Mouse (Mus musculus) CH12.LX (cell line): ENCODE data around the gene Wnk2. TPM values are rescaled to one million over a fixed set of nuclear protein-coding genes. Genes with fewer than 3 reads are reported as not detected.

Source experiments
- DNase-seq: peaks from one replicate; pipeline ENCODE4 v3.0.0-alpha.2; 2013; ENCODE audit errors: extremely low read depth
- H3K27ac ChIP-seq: 2 replicates; pipeline ENCODE4 v1.5.1; 2012; ENCODE audit warnings: low read depth, mild to moderate bottlenecking, control low read depth, moderate library complexity; ENCODE audit not compliant: insufficient read depth
- H3K27me3 ChIP-seq: replicated peaks from 2 replicates; pipeline ENCODE3; 2012; ENCODE audit warnings: inconsistent platforms
- H3K36me3 ChIP-seq, 2 experiments: replicated peaks in 1 of 2; 2 replicates each; pipeline versions ENCODE3 to v1.6.1; 2012; ENCODE audit warnings: inconsistent platforms in 1 of 2, low read length in 1 of 2, mild to moderate bottlenecking in 1 of 2, mixed read lengths in 1 of 2, moderate library complexity in 1 of 2; ENCODE audit not compliant: control insufficient read depth in 1 of 2, insufficient read depth in 1 of 2
- H3K4me1 ChIP-seq, 2 experiments: 2 replicates each; pipeline ENCODE4 v1.6.1; 2012; ENCODE audit warnings: inconsistent platforms in 1 of 2, moderate library complexity in 1 of 2; ENCODE audit not compliant: insufficient read depth in 2 of 2, control insufficient read depth in 1 of 2
- H3K4me2 ChIP-seq: 2 replicates; pipeline ENCODE4 v1.6.1; 2012; ENCODE audit warnings: low read depth, mild to moderate bottlenecking, control low read depth; ENCODE audit not compliant: poor library complexity, insufficient read depth, severe bottlenecking
- H3K4me3 ChIP-seq, 3 experiments: fragments of 150-350 bp in 1 of 3; sonication (generic) in 1 of 3; replicated peaks in 1 of 3; 2 replicates each; pipeline versions ENCODE3 to v1.5.1; 2011 to 2012; ENCODE audit warnings: low read depth in 2 of 3, low read length in 2 of 3, mild to moderate bottlenecking in 2 of 3, moderate library complexity in 2 of 3, control low read depth in 1 of 3, improper control_type of control experiment in 1 of 3, inconsistent platforms in 1 of 3, mixed read lengths in 1 of 3; ENCODE audit not compliant: poor library complexity in 1 of 3
- H3K79me2 ChIP-seq: replicated peaks from 2 replicates; pipeline ENCODE4 v1.6.1; 2012; ENCODE audit warnings: mild to moderate bottlenecking, moderate library complexity; ENCODE audit not compliant: control insufficient read depth, poor library complexity, insufficient read depth, severe bottlenecking; ENCODE audit errors: extremely low read depth
- H3K9ac ChIP-seq: 2 replicates; pipeline ENCODE4 v1.6.1; 2012; ENCODE audit warnings: low read depth, mild to moderate bottlenecking, control low read depth, moderate library complexity; ENCODE audit not compliant: insufficient read depth
- H3K9me3 ChIP-seq: replicated peaks from 2 replicates; pipeline ENCODE3; 2012; ENCODE audit warnings: low read length, inconsistent platforms, mixed read lengths
- BHLHE40 ChIP-seq: IDR thresholded peaks from 2 replicates; pipeline ENCODE4 v1.6.1; 2011; ENCODE audit warnings: mild to moderate bottlenecking, low read depth, low read length, improper control_type of control experiment
- CHD1 ChIP-seq: IDR thresholded peaks from 2 replicates; pipeline ENCODE4 v1.6.1; 2012; ENCODE audit warnings: low read depth, low read length, improper control_type of control experiment, inconsistent platforms
- CHD2 ChIP-seq: IDR thresholded peaks from 2 replicates; pipeline ENCODE4 v1.6.1; 2011; ENCODE audit warnings: low read length, improper control_type of control experiment
- CTCF ChIP-seq, 2 experiments: IDR thresholded peaks in 1 of 2; conservative IDR thresholded peaks in 1 of 2; 2 replicates each; pipeline ENCODE4 v1.5.1; 2011 to 2012; ENCODE audit warnings: low read depth in 2 of 2, low read length in 2 of 2, improper control_type of control experiment in 1 of 2, inconsistent platforms in 1 of 2, mild to moderate bottlenecking in 1 of 2, moderate library complexity in 1 of 2
- E2F4 ChIP-seq: IDR thresholded peaks from 2 replicates; pipeline ENCODE4 v1.6.1; 2011; ENCODE audit warnings: low read depth, low read length, improper control_type of control experiment; ENCODE audit not compliant: insufficient replicate concordance
- ELF1 ChIP-seq: IDR thresholded peaks from 2 replicates; pipeline ENCODE4 v1.6.1; 2014; ENCODE audit warnings: low read depth, mild to moderate bottlenecking, inconsistent platforms, low read length, improper control_type of control experiment
- EP300 ChIP-seq: IDR thresholded peaks from 2 replicates; pipeline ENCODE4 v1.6.1; 2011; ENCODE audit warnings: low read length, improper control_type of control experiment
- ETS1 ChIP-seq: conservative IDR thresholded peaks from 2 replicates; pipeline ENCODE4 v1.6.1; 2012; ENCODE audit warnings: low read depth, mild to moderate bottlenecking, inconsistent platforms, low read length, improper control_type of control experiment, moderate library complexity
- GABPA ChIP-seq: IDR thresholded peaks from 2 replicates; pipeline ENCODE4 v1.6.1; 2012; ENCODE audit warnings: low read depth, low read length, improper control_type of control experiment, inconsistent platforms; ENCODE audit not compliant: insufficient replicate concordance
- HCFC1 ChIP-seq: IDR thresholded peaks from 2 replicates; pipeline ENCODE4 v1.6.1; 2012; ENCODE audit warnings: low read depth, mild to moderate bottlenecking, inconsistent platforms, low read length, improper control_type of control experiment
- IRF4 ChIP-seq: IDR thresholded peaks from 2 replicates; pipeline ENCODE4 v1.6.1; 2014; ENCODE audit warnings: low read depth, mild to moderate bottlenecking, inconsistent platforms, low read length, improper control_type of control experiment
- JUN ChIP-seq: IDR thresholded peaks from 2 replicates; pipeline ENCODE4 v1.6.1; 2011; ENCODE audit warnings: low read depth, mild to moderate bottlenecking, low read length, improper control_type of control experiment, moderate library complexity; ENCODE audit not compliant: insufficient read depth
- JUND ChIP-seq: conservative IDR thresholded peaks from 2 replicates; pipeline ENCODE4 v1.6.1; 2011; ENCODE audit warnings: low read depth, low read length, improper control_type of control experiment
- MAFK ChIP-seq: IDR thresholded peaks from 2 replicates; pipeline ENCODE4 v1.6.1; 2011; ENCODE audit warnings: low read length, improper control_type of control experiment; ENCODE audit not compliant: insufficient replicate concordance
- MAZ ChIP-seq: IDR thresholded peaks from 2 replicates; pipeline ENCODE4 v1.6.1; 2012; ENCODE audit warnings: low read depth, mild to moderate bottlenecking, inconsistent platforms, low read length, improper control_type of control experiment, moderate library complexity
- MEF2A ChIP-seq: IDR thresholded peaks from 2 replicates; pipeline ENCODE4 v1.6.1; 2014; ENCODE audit warnings: low read depth, mild to moderate bottlenecking, inconsistent platforms, low read length, improper control_type of control experiment, borderline replicate concordance
- MXI1 ChIP-seq: IDR thresholded peaks from 2 replicates; pipeline ENCODE4 v1.6.1; 2011; ENCODE audit warnings: mild to moderate bottlenecking, low read depth, low read length, improper control_type of control experiment
- MYC ChIP-seq: IDR thresholded peaks from 2 replicates; pipeline ENCODE4 v1.6.1; 2011; ENCODE audit warnings: low read depth, mild to moderate bottlenecking, improper control_type of control experiment, low read length
- NELFE ChIP-seq: IDR thresholded peaks from 2 replicates; pipeline ENCODE4 v1.6.1; 2011; ENCODE audit warnings: low read depth, low read length, improper control_type of control experiment
- NRF1 ChIP-seq: IDR thresholded peaks from 2 replicates; pipeline ENCODE4 v1.6.1; 2014; ENCODE audit warnings: low read depth, mild to moderate bottlenecking, inconsistent platforms, low read length, improper control_type of control experiment, moderate library complexity
- PAX5 ChIP-seq: IDR thresholded peaks from 2 replicates; pipeline ENCODE4 v1.6.1; 2012; ENCODE audit warnings: low read length, inconsistent platforms, mixed read lengths
- POLR2A ChIP-seq: IDR thresholded peaks from 2 replicates; pipeline ENCODE4 v1.6.1; 2011; ENCODE audit warnings: low read depth, mild to moderate bottlenecking, improper control_type of control experiment, low read length
- POLR2AphosphoS2 ChIP-seq: IDR thresholded peaks from 2 replicates; pipeline ENCODE4 v1.6.1; 2011; ENCODE audit warnings: low read depth, low read length, improper control_type of control experiment
- RAD21 ChIP-seq: IDR thresholded peaks from 2 replicates; pipeline ENCODE4 v1.6.1; 2011; ENCODE audit warnings: low read depth, mild to moderate bottlenecking, low read length, improper control_type of control experiment, moderate library complexity
- RCOR1 ChIP-seq: conservative IDR thresholded peaks from 2 replicates; pipeline ENCODE4 v1.6.1; 2012; ENCODE audit warnings: low read depth, mild to moderate bottlenecking, inconsistent platforms, low read length, improper control_type of control experiment
- SIN3A ChIP-seq: IDR thresholded peaks from 2 replicates; pipeline ENCODE4 v1.6.1; 2012; ENCODE audit warnings: low read length, improper control_type of control experiment, inconsistent platforms
- SMC3 ChIP-seq: IDR thresholded peaks from 2 replicates; pipeline ENCODE4 v1.6.1; 2011; ENCODE audit warnings: low read depth, low read length, improper control_type of control experiment
- USF1 ChIP-seq: IDR thresholded peaks from 2 replicates; pipeline ENCODE4 v1.6.1; 2014; ENCODE audit warnings: low read depth, mild to moderate bottlenecking, inconsistent platforms, low read length, improper control_type of control experiment
- ZC3H11A ChIP-seq: IDR thresholded peaks from 2 replicates; pipeline ENCODE4 v1.6.1; 2012; ENCODE audit warnings: low read depth, mild to moderate bottlenecking, inconsistent platforms, low read length, improper control_type of control experiment
- ZKSCAN1 ChIP-seq: IDR thresholded peaks from 2 replicates; pipeline ENCODE4 v1.6.1; 2012; ENCODE audit warnings: low read depth, inconsistent platforms, low read length, improper control_type of control experiment, borderline replicate concordance
- ZMIZ1 ChIP-seq: IDR thresholded peaks from 2 replicates; pipeline ENCODE4 v1.6.1; 2012; ENCODE audit warnings: low read depth, mild to moderate bottlenecking, inconsistent platforms, low read length, improper control_type of control experiment
- ZNF384 ChIP-seq: IDR thresholded peaks from 2 replicates; pipeline ENCODE4 v1.6.1; 2012; ENCODE audit warnings: low read depth, low read length, improper control_type of control experiment, inconsistent platforms
- dilution Hi-C: fragments of 300-500 bp; cut with MboI; formaldehyde crosslinking; loops from 2 replicates; pipeline ENCODE4 v1.14.3; 2020; ENCODE audit warnings: low sequenced_read_pairs; ENCODE audit not compliant: extremely low pct_unique_long_range_greater_than_20kb, extremely low pct_ligation_motif_present
- in situ Hi-C: fragments of 300-500 bp; cut with MboI; formaldehyde crosslinking; loops from 3 replicates; pipeline ENCODE4 v1.14.3; 2019; ENCODE audit warnings: low sequenced_read_pairs, low pct_ligation_motif_present, low pct_unique_long_range_greater_than_20kb, mixed read lengths
- polyA plus RNA-seq: library from polyadenylated mRNA; unstranded; fragments of >175 nt; gene quantifications from 2 replicates; pipeline ENCODE4 v1.2.1, GENCODE M21; 2012; ENCODE audit warnings: low read depth; ENCODE audit not compliant: insufficient read length
- total RNA-seq, 2 experiments: library from RNA; depleted of rRNA; stranded (reverse); fragments of 300-350 nt in 1 of 2; fragments of >200 nt in 1 of 2; gene quantifications; 2 replicates each; pipeline ENCODE4 v1.2.3; 2012 to 2014

The Wnk2 gene
- total and polyA plus RNA-seq, 3 experiments, result 0.04 TPM; not detected in 2

DNA sequence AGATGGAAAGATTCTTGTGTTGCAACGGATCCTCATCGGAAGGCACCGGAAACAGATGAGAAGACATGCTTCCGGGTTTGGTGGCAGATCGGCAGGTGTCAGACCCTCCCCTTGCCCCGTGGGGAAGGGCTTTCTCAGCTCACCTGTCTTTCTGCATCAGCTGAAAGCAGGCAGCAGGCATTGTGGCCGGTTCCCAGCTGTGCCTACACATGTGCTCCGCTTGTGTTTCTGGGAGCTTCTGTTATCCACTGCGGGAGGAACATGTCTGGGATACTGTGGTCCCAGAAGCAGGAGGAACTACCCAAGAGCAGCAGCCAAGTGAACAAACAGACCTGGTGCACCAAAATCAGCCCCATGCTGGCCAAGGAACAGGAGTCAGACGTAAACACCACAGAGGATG lies 27.7 kb upstream of the Wnk2 start:
- H3K9me3 ChIP-seq, result no peaks in the 10 kb centered on the region
- DNase-seq, result no peak
- H3K27me3 ChIP-seq, result no peaks in the 10 kb centered on the region
- H3K36me3 ChIP-seq, result no peaks in the 10 kb centered on the region
- H3K4me2 ChIP-seq, result no peak overlapping the region
- no peak overlapping the region for H3K27ac ChIP-seq
- dilution Hi-C loops (no loop called here), in situ Hi-C loops (loop anchor here (10.0 to 25.0 kb wide), 3 partner anchors 121 to 513 kb away; partner anchors contain the start of genes Barx1 and Phf2)
- no peak overlapping the region for H3K9ac ChIP-seq
- no peak overlapping the region for H3K4me3 ChIP-seq
- TF ChIP-seq ELF1 (peak; percentile 54), SMC3 (no peak)
- peaks cover 3 to 16% of the 10 kb centered on the region in 2 experiments; a peak in 3 of 4 replicates for H3K4me1 ChIP-seq
- no peaks in the 10 kb centered on the region for H3K79me2 ChIP-seq

- H3K9me3 ChIP-seq, result no peaks in the 10 kb centered on the region
- no peak overlapping the region for H3K4me2 ChIP-seq
- no peaks in the 10 kb centered on the region for H3K27me3 ChIP-seq
- H3K4me1 ChIP-seq, result peaks cover 3 to 10% of the 10 kb centered on the region in 2 experiments; a peak in 2 of 4 replicates
- no peak overlapping the region for H3K9ac ChIP-seq
- no peaks in the 10 kb centered on the region for H3K36me3 ChIP-seq
- H3K27ac ChIP-seq, result no peak overlapping the region
- no peak overlapping the region for H3K4me3 ChIP-seq
- DNase-seq, result peak; percentile 72
- no peaks in the 10 kb centered on the region for H3K79me2 ChIP-seq
- dilution Hi-C loops, result no loop called here
- in situ Hi-C loops, result loop anchor here (10.0 kb wide), 1 partner anchor 118 kb away; no protein-coding TSS in a partner anchor
- TF ChIP-seq ZNF384, result no peak
- no peak; the same call in 1 of the 2 replicates for TF ChIP-seq CHD2
- TF ChIP-seq ETS1, result no peak
- TF ChIP-seq JUN, result no peak
- no peak for TF ChIP-seq PAX5
- no peak for TF ChIP-seq GABPA
- no peak for TF ChIP-seq MAZ
- 0 out of 2 replicates have a peak, but pooled peaks have one; percentile 7 for TF ChIP-seq ZC3H11A
- TF ChIP-seq NRF1, result no peak
- TF ChIP-seq ZKSCAN1, result no peak
- no peak for TF ChIP-seq USF1
- TF ChIP-seq CTCF (conservative IDR thresholded peaks at IDR 0.05 in 1 of 2, IDR thresholded peaks at IDR 0.05 in 1 of 2; ENCODE audit: low read depth in 2 of 2, low read length in 2 of 2), result peak; percentile 64 to 90
- TF ChIP-seq NELFE, result peak; percentile 48; the same call in 1 of the 2 replicates
- TF ChIP-seq CHD1, result no peak
- TF ChIP-seq JUND, result no peak
- no peak for TF ChIP-seq POLR2AphosphoS2
- no peak for TF ChIP-seq POLR2A
- peak; percentile 40; the same call in 1 of the 2 replicates for TF ChIP-seq MEF2A
- TF ChIP-seq MYC, result no peak
- TF ChIP-seq BHLHE40, result no peak; the same call in 1 of the 2 replicates
- no peak for TF ChIP-seq EP300
- no peak for TF ChIP-seq SIN3A
- peak; percentile 11; the same call in 1 of the 2 replicates for TF ChIP-seq IRF4
- TF ChIP-seq RAD21, result peak; percentile 76
- no peak for TF ChIP-seq ZMIZ1
- TF ChIP-seq E2F4, result no peak
- no peak for TF ChIP-seq MXI1
- TF ChIP-seq SMC3, result peak; percentile 63
- no peak for TF ChIP-seq HCFC1
- no peak for TF ChIP-seq RCOR1
- TF ChIP-seq MAFK, result no peak
These were observed 25.3 kb upstream of the Wnk2 start for GRCm38 (mm10) chr13:49172971-49173596.
